Mouse (Mus musculus): Measurements from ENCODE around the gene Mthfd1.
A peak's percentile ranks its signal among the peaks of the same experiment; 100 is the strongest.

Gene Mthfd1

DNA sequence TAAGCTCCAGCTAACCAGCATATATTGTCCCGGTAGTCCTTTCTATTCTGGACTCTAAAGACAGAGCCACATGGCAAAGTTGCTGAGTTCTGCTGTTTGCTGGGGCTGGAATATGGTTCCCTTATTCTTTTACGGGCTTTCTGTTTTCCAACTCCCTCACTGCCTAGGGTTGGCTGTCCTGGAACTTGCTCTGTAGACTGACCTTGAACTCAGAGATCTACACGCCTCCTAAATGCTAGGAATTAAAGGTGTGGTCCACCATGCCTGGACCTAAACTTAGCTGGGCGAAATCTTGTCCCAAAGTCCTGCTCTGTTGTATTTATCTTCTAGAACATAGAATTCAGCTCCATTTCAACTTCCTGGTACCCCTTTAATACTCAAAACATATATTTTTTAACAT lies 6.5 kb downstream of the Mthfd1 start:
- ATAC-seq (ENCODE audit: insufficient number of reproducible peaks, low FRiP score, low TSS enrichment), result no peak

DNA sequence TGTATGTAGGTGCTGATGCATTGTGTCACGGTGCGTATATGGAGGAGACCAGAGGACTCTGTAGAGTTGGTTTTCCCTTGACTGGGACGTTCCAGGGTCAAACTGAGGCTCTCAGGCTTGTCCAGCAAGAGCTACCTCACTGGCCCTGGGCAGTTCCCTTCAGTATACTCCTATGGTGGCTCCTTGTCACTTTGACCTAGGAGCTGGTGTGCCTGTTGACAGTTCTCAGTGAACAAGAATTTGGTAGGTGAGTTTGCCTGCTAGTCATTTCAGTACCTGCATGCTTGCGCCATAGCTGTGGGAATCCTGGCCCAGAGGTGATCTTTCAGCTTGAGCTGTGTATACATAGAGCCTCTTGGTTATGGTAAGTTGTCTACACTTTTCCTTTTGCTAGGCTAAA lies 7.8 kb downstream of the Mthfd1 start:
- no peak for ATAC-seq (ENCODE audit: insufficient number of reproducible peaks, low FRiP score, low TSS enrichment)

DNA sequence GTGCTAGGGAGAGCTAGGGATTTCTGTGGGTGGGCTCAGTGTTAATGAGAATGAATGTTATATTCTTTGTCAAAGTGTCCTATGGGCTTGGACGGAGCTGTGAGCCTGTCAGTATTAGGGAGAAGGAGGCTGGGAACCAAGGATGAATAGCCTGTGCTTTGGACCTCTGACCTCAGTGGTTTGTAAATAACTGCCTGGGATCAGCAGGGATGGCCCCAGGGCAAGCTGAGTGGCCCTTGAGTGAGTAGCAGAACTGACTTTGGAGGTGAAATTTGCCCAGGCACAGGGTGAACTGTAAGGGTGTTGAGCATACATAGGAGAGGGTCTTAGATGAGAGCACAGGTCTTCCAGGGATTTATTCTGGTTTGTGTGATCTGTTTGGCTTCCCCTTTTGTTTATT lies 8.8 kb downstream of the Mthfd1 start:
- no peak for ATAC-seq (ENCODE audit: insufficient number of reproducible peaks, low FRiP score, low TSS enrichment)

DNA sequence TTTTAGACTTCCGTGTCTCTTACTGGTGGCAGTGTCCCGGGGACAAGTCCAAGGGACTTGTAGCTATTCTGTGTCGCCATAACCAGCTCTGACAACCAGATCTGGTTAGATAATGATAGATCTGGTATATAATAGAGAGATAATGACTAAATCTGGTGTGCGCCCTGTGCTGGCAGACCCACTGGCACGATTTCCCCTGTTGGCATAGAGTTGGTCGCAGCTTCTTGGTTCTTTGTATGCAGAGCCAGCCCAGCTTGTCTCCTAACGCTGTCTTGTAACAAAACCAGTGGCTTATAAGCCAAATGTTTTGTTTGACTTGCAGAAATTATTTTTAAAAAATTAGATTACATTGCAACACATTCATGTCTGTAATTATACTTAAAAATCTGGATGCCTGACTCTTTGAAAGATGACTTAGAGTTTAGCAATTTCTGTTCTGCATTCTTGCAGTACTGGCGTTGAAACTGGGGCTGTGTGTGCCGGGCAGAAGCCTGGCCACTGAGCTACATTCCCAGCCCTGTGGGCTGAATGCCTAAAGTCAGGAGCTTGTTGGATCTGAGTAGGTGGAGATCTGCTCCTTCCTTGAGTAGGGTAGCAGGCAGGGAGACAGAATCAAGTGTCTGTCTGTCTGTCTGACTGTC lies 9.3 kb downstream of the Mthfd1 start:
- 0 out of 2 replicates have a peak, but pooled peaks have one; percentile 39 for ATAC-seq (ENCODE audit: insufficient number of reproducible peaks, low FRiP score, low TSS enrichment)

DNA sequence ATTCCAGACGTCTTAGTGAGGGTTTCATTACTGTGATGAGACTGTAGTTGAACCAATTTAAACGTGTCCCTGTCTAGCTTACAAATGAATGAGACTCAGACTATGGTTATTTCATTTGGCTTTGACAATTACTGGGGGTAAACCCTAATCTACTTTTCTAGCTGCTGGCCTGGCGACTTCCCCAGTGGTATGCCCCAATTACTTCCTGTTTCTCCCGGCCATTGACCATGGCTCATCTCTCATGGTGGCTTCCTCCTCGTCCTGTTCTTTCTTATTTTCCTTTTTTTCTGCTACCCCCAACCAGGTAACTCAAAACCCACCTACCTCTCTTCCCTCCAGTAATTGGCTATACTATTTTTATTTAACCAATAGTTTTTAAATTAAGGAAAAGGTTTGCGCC lies 9.9 kb downstream of the Mthfd1 start:
- no peak for ATAC-seq (ENCODE audit: insufficient number of reproducible peaks, low FRiP score, low TSS enrichment)

DNA sequence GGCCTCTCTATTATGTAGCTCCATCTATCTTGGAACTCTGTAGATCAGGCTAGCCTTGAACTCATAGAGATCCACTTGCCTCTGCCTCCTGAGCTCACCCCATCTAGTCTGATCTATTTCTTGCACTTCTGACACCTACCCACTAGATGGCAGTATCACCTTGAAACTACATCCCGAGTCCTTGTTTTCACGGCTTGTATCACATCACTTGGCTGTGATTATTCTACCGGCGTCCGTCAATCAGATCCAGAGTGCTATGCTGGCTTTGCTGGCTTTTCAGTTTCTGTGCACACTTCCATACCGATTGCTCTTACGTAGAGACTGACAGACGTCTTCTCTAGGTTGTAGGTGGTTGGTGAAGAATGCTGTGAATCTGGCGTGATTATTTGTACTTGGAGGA lies 11.8 kb downstream of the Mthfd1 start:
- no peak for ATAC-seq (ENCODE audit: insufficient number of reproducible peaks, low FRiP score, low TSS enrichment)

DNA sequence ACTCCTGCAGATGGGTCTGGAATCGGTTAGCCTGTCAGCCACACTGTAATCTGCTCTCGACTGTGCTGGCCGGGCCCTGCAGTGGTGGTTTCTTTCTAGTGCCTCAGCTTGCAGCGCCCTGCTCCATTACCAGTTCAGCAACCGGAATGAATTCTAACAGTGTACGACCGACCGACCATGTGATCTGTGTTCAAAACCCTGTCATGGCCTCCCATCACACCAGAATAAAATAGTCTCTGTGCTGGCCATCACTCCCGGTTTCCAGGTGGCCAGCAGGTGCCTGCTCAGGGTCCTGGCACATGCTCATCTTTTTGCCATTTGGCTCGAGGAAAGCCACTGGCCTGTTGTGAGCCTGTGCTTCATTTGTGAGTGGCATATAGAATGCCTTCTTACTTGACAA lies 13.6 kb downstream of the Mthfd1 start:
- peak; percentile 51 for ATAC-seq (ENCODE audit: insufficient number of reproducible peaks, low FRiP score, low TSS enrichment)

DNA sequence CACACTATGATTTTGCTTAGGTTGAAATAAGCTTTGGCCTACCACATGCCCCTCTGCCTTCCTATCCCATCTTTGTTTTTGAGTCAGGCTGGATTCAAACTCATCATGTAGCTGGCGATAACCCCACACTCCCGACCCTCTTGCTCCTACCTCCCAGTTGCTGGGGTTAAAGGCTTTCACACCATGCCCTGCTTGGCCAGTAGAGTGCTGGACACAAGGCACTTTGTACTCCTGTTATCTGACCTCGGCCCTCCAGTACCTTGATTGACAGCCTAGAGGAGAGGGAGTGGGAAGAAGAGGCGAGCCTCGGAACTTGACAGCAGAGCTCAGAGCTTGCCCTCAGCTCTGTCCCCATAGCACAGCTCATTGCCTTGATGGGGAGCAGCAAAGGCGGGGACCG lies 14.1 kb downstream of the Mthfd1 start:
- ATAC-seq (ENCODE audit: insufficient number of reproducible peaks, low FRiP score, low TSS enrichment), result no peak; the same call in 1 of the 2 replicates

DNA sequence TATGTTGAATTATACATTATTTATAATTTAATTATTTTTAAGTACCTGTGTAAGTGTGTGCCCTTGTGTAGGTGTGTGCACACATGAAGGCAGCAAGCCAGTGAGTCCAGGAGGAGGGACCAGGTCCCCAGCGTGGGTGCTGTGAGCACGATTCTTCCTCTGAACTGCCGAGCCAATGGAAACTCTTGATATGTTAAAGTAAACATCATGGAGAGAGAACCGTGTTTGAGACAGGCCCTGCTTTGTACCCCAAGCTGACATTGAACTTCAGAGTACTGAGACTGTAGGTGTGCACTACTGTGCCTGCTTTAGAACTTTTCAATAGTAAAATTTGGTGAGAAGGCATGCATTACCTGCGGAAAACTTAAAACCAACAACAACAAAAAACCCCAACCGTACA lies 16.4 kb downstream of the Mthfd1 start:
- no peak for ATAC-seq (ENCODE audit: insufficient number of reproducible peaks, low FRiP score, low TSS enrichment)

DNA sequence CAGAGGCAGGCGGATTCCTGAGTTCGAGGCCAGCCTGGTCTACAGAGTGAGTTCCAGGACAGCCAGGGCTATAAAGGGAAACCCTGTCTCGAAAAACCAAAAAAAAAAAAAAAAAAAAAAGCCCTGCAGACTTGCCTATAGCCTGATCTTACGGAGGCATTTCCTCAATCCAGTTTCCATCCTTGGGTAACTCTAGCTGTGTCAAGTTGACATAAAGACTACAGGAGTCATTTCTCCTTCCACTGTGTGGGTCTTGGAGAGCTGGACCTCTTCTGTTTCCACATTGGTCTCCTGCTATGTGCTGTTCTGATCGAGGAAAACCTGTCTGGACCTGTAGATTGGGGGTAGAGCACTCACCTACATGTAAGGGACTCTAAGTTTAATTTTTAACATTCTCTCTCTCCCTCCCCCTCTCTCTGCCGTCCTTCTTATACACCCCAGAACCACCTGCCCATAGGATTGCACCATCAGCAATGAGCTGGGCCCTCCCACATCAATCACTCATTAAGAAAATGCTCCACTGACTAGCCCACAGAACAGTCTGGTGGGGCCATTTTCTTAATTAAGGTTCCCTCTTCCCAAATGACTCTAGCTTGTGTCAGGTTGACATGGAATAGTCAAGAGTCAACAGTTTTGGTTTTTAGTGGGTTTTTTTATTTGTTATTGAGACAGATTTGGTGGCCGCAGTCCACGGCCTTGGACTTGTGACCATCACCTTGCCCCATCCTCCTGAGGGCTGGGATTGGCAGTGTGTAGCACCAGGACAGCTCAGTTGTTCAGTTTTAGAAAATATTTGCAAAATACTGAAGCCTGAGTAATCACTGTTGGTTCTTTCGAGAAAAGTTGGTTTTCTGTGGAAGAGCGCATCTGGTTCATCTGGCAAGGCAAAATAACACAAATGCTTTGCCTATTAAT lies 17.8 kb downstream of the Mthfd1 start:
- ATAC-seq (ENCODE audit: insufficient number of reproducible peaks, low FRiP score, low TSS enrichment), result no peak

DNA sequence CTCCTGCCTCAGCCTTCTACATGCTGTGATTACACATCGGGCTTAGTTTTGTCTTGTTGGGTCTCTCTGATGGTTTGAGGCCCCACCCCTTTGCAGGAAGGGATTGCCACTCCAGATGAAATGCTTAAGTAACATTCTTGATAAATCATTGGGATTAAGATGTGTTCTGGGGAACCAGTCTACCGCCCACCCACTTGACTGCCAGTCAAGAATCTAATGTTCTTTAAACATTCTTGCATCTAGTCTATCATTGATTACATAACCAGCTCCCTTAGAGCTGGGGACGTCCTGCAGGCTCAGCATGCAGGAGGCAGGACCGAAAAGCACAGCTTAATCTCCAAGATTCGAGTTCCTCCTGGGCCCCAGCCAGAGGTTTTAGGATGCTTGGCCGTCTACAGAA lies 23.1 kb downstream of the Mthfd1 start:
- ATAC-seq (ENCODE audit: insufficient number of reproducible peaks, low FRiP score, low TSS enrichment), result no peak

DNA sequence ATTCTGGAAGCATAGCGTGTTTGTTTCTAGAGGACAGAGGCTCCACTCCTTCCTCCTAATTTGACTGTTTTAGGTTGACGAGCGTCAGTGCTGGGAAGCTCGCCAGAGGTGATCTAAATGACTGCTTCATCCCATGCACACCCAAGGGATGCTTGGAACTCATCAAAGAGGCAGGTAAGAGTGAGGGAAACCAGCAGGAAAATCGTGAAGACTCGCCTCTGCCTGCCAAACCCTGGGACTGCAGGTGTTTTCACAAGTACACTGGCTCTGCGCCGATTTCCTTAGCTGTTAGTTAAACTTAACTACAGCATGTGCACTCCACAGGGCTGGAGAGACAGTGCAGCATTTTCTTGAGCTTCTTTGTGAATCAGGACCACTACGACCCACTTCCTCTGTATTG lies 25.5 kb downstream of the Mthfd1 start:
- no peak for ATAC-seq (ENCODE audit: insufficient number of reproducible peaks, low FRiP score, low TSS enrichment)

DNA sequence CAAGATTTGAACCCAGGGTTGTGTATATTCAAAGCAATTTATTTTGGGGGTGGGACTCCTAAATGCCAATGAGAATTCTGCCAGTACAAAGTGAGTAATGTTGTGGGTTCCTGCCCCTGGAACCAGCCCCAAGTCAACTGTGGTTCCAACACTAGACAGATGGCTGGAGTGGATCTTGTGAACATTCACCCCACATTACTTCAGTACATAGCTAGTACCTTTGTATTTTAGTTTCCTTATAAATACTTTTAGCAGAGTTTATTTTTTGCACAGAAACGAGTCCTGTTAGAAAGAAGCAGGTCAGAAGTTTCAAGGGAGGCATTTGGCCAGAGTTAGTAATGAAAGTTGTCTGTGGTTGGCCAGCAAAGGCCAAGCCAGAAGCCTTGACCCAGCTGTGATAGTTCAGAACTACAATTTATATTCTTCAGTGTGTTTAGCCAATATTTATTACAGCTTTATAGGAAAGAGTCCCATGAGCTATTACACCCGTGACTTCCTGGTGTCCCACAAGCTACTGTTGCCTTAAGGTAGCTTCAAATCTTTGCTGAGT lies 26.1 kb downstream of the Mthfd1 start:
- ATAC-seq (ENCODE audit: insufficient number of reproducible peaks, low FRiP score, low TSS enrichment), result no peak

DNA sequence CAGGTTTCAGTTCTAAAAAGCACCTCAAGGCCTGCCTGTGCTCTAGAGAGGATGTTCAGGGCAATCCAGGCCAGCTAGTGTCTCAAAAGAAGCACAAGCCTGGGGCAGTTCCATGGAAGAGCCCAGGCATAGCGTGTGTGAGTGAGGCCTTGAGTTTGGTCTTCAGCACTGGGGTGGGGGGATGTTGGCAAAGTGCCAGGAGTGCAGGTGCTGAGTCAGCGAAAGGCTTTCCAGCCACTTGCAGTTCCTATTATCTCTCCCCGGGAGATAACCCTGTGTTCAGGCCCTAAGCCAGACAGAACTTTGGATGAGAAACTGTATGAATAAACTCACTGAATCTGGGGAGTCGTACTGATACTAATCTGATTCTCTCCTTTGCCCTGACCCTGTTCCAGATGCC lies 27.0 kb downstream of the Mthfd1 start:
- ATAC-seq (ENCODE audit: insufficient number of reproducible peaks, low FRiP score, low TSS enrichment), result no peak

DNA sequence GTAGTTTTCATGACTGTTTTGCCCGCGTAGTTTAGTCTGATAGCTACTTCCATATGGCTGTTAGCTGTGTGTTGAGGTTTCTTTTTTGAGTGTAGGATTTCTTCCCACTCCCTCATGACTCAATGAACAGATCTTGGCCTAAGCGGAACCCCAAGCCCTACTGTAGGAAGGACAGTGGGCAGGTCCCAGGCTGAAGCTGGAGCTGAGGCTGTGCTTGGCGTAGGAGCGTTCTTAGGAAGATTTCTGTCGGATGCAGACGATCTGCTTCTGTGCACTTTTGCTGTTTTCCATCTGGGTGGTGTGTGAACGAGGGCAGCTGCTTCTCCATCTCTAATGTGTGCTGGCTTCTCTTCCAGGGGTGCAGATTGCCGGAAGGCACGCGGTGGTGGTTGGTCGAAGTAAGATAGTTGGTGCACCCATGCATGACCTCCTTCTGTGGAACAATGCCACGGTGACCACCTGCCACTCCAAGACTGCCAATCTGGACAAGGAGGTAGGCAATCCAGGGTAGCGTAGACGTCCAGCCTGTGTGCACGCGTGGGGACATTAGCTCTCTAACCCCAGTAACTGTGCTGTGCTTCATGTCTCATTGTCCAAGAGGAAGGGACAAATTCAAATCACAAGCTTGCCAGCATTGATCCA lies 27.6 kb downstream of the Mthfd1 start:
- ATAC-seq (ENCODE audit: insufficient number of reproducible peaks, low FRiP score, low TSS enrichment), result no peak

DNA sequence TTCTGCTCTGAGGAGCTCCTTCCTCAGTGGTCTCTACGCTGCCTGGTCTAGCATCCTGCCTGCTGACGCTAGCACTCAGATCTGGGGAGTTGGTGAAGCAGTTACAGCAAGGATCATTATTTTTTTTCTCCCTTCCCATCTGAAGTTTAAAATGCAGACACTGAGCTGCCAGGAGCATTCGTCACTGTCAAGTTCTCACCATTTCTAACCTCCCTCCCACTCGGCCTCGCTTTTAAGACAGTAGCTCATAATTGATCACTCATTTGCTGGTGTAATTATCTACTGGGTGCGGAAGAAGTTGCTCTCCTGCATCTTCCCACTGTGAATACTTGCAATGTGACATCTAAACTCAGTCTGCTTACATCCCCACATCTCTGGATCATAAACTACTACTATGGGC lies 30.3 kb downstream of the Mthfd1 start:
- no peak for ATAC-seq (ENCODE audit: insufficient number of reproducible peaks, low FRiP score, low TSS enrichment)

DNA sequence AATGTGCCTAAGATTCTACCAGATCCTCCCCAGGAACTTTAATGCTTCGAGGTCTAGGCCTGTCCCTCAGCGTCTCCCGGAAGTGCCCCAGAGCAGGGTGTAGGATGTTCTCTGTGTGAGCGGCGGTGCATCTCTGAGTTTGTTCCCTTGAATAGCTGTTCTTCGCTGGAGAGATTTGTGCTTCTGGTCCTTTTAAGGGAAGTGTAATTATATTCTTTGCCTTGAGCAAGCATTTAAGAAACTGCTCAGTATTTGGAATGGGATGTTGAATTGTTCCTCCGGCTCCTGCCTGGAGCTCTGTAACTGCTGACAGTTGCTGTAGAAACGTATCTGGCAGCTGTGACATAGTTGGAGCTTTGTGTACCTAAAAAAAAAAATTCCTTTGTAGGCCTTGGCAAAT lies 32.9 kb downstream of the Mthfd1 start:
- ATAC-seq (ENCODE audit: insufficient number of reproducible peaks, low FRiP score, low TSS enrichment), result no peak

DNA sequence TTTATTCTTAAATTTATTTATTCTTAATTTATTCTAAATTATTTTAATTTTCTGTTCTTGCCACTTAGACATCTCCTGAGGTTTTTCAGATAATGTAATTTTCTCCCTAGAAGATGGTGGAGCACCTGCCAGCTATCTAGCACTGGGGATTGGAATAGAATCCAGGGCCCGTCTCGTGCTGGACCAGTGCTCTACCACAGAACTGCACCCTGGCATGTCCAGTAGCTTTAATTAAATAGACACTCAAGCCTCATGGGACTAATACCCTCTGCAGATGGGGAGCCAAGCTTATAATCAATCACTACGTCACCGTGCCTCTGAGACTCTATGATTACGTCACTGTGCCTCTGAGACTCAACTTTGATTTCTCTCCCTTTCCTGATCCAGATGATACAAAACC lies 33.4 kb downstream of the Mthfd1 start:
- no peak for ATAC-seq (ENCODE audit: insufficient number of reproducible peaks, low FRiP score, low TSS enrichment)

DNA sequence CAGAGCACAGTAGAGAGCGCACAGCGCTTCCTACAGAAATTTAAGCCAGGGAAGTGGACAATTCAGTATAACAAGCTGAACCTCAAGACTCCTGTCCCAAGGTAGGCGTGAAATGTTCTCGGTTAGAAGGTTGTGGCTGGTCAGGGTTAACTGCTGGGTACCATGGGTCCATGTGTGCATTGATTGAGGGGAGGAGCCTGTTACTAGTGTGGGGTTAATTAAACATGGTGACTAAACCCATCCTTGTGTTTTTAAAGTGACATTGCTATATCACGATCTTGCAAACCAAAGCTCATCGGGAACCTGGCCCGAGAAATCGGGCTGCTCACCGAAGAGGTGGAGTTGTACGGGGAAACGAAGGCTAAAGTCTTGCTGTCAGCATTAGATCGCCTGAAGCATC lies 34.3 kb downstream of the Mthfd1 start:
- no peak for ATAC-seq (ENCODE audit: insufficient number of reproducible peaks, low FRiP score, low TSS enrichment)

DNA sequence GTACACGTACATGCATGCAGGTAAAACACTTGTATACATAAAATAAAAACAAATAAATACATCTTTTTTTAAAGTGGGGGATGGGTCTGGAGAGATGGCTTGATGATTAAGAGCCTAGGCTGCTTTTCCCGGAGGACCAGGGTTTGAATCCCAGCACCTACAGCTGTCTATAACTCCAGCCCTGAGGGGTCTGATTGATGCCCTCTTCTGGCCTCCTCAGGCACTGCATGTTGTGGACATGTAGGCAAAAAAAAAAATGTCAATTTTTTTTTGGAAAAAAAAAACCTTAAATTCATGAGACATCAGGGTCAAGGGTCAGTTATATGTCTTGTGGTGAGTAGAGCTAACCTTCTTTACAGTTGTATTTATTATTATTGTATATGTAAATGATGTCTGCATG lies 35.2 kb downstream of the Mthfd1 start:
- ATAC-seq (ENCODE audit: insufficient number of reproducible peaks, low FRiP score, low TSS enrichment), result no peak

DNA sequence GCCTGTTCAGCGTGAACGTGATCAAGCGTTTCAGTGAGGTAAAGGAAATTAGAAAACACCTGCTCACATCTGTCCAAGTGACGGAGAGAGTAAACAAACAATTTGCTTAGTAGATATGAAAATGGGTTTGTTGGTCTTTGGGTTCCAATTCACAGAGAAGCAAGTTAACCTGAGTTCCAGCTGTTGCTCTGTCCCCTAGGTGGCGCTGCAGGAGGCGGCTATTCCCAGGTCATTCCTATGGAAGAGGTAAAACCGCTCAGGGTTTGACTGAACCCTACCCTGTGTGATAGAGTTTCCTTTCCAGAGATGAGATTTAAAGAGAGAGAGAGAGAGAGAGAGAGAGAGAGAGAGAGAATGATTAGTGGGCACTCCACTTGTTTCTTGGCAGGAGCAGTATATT lies 38.1 kb downstream of the Mthfd1 start:
- no peak for ATAC-seq (ENCODE audit: insufficient number of reproducible peaks, low FRiP score, low TSS enrichment)

All from cerebellum, adult (tissue).